Mouse (Mus musculus) adrenal gland, postnatal 36 days (tissue): ENCODE data around the gene Ahdc1. TPM values are rescaled to one million over a fixed set of nuclear protein-coding genes. Genes with fewer than 3 reads are reported as not detected.

ENCODE experiments used
- DNase-seq, 2 experiments: peaks; one replicate each; pipeline ENCODE4 v3.0.0; 2021; ENCODE audit warnings: mixed read lengths in 1 of 2
- total RNA-seq, 2 experiments: library from RNA; stranded (reverse); gene quantifications; 2 replicates each; pipeline ENCODE4 v1.2.3; 2021

Gene Ahdc1
- total RNA-seq, 2 experiments from 2014 or later, result 63.7 to 74.1 TPM

DNA sequence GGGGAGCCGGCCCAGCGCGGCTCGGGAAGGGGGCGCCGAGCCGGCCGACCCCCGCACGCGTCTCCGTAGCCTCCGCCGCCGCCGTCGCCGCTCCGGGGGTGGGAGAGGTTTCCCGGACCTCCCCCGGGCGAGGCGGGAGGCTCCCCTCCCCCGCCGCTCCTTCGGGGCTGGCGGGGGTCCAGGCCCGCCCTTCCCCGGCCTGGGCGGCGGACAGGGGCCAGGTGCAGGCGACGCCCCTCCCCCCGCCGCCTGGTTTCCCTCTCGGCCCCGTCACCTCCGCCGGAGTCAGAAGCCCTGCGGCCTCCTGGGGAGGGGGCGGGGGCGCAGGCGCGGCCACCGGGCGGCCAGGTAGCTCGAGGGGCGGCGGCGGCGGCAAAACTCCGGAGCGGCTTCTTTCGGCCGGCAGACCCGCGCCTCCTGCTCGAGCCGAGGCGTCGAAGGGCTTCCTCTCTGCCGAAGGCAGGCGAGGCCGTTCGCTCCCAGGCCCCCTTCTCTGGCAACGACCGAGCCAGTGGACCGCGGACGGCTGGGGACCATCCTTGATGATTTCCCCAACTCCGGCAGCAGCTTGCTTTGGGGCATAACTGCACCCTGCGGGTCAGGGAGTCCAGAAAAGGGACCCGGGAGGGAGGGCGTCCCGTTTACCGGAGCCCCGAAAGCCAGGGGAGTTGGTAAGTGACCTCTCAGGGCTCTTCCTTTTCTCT, 28.2 kb downstream of the Ahdc1 start:
- DNase-seq, result peak; percentile 66 to 79

GRCm38 (mm10) chr4:133039832-133040231, 28.8 kb downstream of the Ahdc1 start:
- peak; percentile 30 to 55 for DNase-seq

GRCm38 (mm10) chr4:133040241-133040904, 29.3 kb downstream of the Ahdc1 start:
- no peak for DNase-seq

DNA sequence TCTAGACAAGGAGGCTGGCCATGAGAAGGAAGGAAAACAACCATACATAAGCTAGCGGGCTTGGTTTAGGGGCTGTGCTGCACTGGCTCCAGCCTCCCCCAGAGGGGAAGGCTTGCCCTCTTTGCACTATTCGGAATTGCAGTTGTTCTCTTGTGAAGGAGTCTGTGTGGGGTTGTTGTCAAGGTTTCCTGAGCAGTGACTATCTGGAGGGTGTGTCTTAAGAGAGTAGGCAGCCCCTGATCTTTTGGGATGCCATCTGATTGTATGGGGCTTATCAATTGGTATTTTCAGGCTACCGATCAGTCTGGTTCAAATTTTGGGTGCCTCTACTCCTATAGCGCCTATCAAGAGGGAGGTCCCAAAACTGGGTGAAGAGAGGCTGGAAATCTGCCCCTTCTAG, 31.2 kb downstream of the Ahdc1 start:
- DNase-seq, result no peak

GRCm38 (mm10) chr4:133042651-133043635, 31.9 kb downstream of the Ahdc1 start:
- peak; percentile 79 to 82 for DNase-seq

GRCm38 (mm10) chr4:133043798-133044646, 33.0 kb downstream of the Ahdc1 start:
- DNase-seq, result peak; percentile 74 to 82

- DNase-seq, result no peak
These were observed 33.6 kb downstream of the Ahdc1 start for GRCm38 (mm10) chr4:133044647-133045094.

DNA sequence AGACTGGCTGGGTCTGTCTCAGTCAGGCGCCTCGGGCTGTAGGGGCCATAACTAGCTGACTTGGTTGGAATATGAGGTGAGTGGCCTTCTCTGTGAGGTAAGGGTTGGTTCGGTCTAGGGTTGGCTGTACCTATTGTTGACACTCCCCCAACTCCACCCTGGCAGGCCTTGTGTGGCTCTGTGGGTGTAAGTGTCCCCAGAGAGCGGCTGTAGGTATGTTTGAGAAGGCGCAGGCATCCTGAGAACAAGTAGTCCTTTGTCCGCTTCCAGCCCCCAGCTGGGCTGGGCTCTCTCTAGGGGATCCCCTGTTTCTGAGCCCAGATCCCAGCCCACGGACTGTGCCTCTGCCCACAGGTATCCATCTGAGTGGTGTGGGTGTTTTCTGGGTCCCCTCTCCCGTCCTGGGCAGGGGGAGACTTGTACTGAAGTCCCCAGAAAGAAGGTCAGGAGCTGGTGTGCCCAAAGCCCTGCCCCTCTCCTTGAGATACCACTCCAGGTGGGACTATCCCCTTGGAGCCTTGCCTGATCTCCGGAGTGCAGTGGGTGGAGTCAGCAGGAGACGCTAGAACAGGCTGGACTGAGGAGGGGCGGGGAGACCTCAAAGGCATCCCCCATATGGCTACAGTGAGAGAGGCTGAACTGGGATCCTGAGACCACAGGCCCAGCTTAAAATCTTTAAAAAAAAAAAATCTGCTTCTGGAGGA, 34.9 kb downstream of the Ahdc1 start:
- no peak for DNase-seq

GRCm38 (mm10) chr4:133046691-133047352, 35.8 kb downstream of the Ahdc1 start:
- peak in 1 of 2 experiments; percentile 61 for DNase-seq

GRCm38 (mm10) chr4:133047353-133048105, 36.5 kb downstream of the Ahdc1 start:
- peak in 1 of 2 experiments; percentile 38 for DNase-seq

- peak; percentile 65 to 74 for DNase-seq
These were observed 38.2 kb downstream of the Ahdc1 start for GRCm38 (mm10) chr4:133049071-133049920.

- DNase-seq, result peak; percentile 71 to 76
These were observed 39.3 kb downstream of the Ahdc1 start for GRCm38 (mm10) chr4:133050196-133050836.

DNA sequence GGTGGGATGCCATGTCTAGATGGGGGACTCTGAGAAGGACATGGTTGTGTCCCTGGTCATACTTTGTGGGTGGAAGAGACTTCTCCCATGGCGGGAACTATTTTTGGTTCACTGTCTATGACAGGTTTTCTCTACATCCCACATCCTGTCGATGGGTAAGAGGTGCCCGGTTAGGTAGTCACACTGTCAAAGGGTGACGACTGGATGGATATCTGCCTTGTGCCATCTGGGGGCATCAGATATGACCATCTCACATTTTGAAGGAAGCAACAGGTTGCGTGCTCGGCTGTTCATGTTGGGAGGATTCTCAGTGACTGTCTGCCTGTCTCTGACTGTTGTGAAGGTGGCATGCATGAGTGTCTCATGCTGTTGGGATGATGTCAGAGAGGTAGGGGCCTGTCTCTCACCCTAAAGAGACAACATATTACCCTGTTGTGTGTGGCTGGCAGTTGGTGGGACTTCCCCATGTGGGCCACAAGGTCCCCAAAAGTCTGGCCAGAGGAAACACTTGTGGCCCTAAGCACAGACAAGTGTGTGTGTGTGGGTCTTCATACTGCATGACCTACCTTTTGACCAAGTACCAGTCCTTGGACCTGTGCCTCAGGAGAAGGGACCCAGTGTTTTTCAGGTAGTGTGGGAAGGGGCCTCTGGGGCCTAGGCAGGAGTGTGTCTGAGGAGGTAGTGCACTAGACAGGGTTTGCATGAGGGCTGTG, 39.9 kb downstream of the Ahdc1 start:
- DNase-seq, result no peak

- DNase-seq, result no peak
These were observed 40.4 kb downstream of the Ahdc1 start for GRCm38 (mm10) chr4:133051550-133051865.

DNA sequence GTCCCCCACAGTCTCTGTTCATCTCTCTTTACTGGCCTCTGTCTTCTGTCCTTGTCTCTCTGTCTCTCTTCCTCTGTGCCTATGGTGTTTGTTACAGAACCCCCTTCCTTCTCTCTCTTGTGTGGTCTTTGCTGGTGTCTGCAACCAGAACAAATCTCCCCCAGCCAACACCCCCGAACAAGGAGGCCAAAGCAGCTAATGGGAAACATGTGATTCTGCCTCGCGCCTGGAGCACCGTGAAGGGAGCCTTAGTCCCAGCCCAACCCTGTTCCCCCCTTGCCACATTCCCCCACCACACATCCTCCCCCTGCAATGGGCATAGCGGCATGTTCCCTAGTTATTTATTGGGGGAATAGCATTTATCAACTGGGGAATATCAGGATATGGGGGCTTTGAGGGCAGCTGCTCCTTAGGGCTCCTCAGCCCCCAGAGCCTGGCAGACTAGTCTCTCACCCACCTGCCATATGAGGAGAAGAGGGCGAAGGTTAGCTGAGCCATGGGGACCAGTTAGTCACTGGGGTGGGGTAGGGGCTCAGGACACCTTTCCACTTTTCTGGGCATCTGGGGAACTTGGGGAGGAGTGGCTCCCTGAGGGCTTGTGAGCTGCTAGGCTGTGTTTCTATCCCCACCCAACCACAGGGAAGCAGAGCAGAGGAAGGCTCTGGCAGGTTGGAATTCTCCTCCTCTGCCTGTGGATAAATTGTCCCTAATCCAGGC, 41.1 kb downstream of the Ahdc1 start:
- no peak for DNase-seq

DNA sequence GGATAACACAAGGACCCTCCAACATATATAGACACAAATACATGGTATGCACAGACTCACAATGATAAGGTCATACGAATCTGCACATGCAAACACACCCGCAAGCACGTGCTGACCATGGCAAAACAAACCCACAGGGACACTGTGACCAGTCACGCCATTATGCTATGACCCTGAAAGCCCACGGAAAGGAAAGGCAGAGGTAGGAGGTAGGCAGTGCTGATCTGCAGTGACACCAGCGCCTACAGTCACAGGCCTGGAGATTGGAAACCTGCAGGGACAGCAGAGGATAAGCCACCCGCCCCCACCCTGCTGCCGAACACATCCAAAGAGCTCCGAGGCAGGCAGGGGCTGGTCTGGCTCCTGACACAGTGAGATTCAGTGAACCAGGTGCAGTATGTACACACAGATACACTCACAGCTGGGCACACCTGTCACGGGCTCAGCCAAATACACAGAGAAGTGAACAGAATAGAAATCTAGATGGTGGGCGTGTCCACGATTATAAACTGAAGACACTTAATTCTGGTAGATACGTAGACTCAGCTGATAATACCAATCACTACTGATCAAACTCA, 42.0 kb downstream of the Ahdc1 start:
- no peak for DNase-seq
